Comparison of ENCODE assay signal across 10 mouse cellular contexts in the genomic region with DNA sequence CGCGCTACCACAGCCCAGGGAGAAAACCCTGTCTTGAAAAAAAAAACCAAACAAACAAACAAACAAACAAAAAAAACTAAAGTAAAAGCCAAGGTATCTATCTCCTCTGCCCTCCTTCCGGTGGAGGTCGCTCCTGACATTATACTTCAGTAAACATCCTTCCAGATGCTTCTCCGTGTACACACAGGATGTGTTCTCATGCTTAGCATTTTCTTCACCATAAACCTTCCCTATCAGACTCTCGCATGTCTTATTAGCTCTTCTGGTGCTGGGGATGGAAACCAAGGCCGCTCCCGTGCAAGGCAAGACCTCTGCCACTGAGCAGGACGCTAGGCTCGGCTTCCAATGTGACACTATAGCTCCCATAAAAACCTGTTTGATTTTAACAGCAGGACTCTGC. TPM values are rescaled to one million over a fixed set of nuclear protein-coding genes. Genes with fewer than 3 reads are reported as not detected.
DNase-seq lines count a peak whose midpoint lies in the region; ATAC-seq lines count a peak whose summit lies in the region.
"Had no signal": no experiment of that assay in that cellular context is flagged by ENCODE, and none has a peak within 500 bp of the region (broad histone marks: within the 10 kb centered on the region; RNA-seq: fewer than 3 reads in every experiment).

No protein-coding gene starts in this region.

- DNase-seq in heart, adult 8-10 months (ENCODE audit: low spot score): no peak
- DNase-seq in lung, postnatal 4 days: no peak
- DNase-seq in urinary bladder, postnatal 36 days (ENCODE audit: low spot score in 2 of 2): no peak
- no peak for DNase-seq in retina, embryonic 14.5 days (ENCODE audit: low spot score)
- DNase-seq: cerebellum, adult 11 months had no signal

- ATAC-seq in heart, embryonic 12.5 days (ENCODE audit: insufficient number of reproducible peaks, low FRiP score): no peak
- ATAC-seq in lung, embryonic 16.5 days (ENCODE audit: low read depth): no peak
- ATAC-seq: midbrain, embryonic 15.5 days had no signal

- peak overlapping the region; percentile 93 for H3K9ac ChIP-seq in heart, embryonic 12.5 days
- peak overlapping the region; percentile 13; the same call in 1 of the 2 replicates for H3K9ac ChIP-seq in lung, embryonic 16.5 days (ENCODE audit: low read length)
- H3K9ac ChIP-seq: midbrain, embryonic 15.5 days had no signal

- H3K79me2 ChIP-seq in macrophage (ENCODE audit: inconsistent target): peaks cover 97% of the 10 kb centered on the region

- peak overlapping the region; percentile 88 for H3K27ac ChIP-seq in heart, embryonic 12.5 days (ENCODE audit: poor library complexity, severe bottlenecking)
- peak overlapping the region; percentile 75 for H3K27ac ChIP-seq in lung, embryonic 16.5 days (ENCODE audit: low read length)
- H3K27ac ChIP-seq in brown adipose tissue, adult 24 weeks (replicated peaks; ENCODE audit: low read depth, low read length): peak overlapping the region; percentile 63; the same call in 1 of the 2 replicates
- H3K27ac ChIP-seq in macrophage: 0 out of 2 replicates have a peak overlapping the region, but pooled peaks have one; percentile 49
- H3K27ac ChIP-seq: midbrain, embryonic 15.5 days had no signal

- peaks cover 23% of the 10 kb centered on the region for H3K36me3 ChIP-seq in heart, embryonic 12.5 days
- H3K36me3 ChIP-seq in lung, embryonic 16.5 days (ENCODE audit: control insufficient read depth, insufficient read depth, low read length): no peaks in the 10 kb centered on the region
- H3K36me3 ChIP-seq in macrophage (ENCODE audit: inconsistent target): no peaks in the 10 kb centered on the region; the same call in 1 of the 2 replicates
- H3K36me3 ChIP-seq: midbrain, embryonic 15.5 days had no signal

- peaks cover 60% of the 10 kb centered on the region for H3K4me1 ChIP-seq in heart, embryonic 12.5 days (replicated peaks)
- H3K4me1 ChIP-seq in lung, embryonic 16.5 days (replicated peaks; ENCODE audit: control insufficient read depth, insufficient read depth, low read length): no peaks in the 10 kb centered on the region
- peaks cover 18% of the 10 kb centered on the region for H3K4me1 ChIP-seq in brown adipose tissue, adult 24 weeks (ENCODE audit: control insufficient read depth, insufficient read depth, insufficient read length, low read length)

- H3K9me3 ChIP-seq in heart, embryonic 12.5 days (replicated peaks): no peaks in the 10 kb centered on the region
- no peaks in the 10 kb centered on the region for H3K9me3 ChIP-seq in lung, embryonic 16.5 days (ENCODE audit: control insufficient read depth, low read length)
- H3K9me3 ChIP-seq: midbrain, embryonic 15.5 days had no signal

- 70% methylated on average over 10 of the region's 10 CpGs for WGBS in heart, embryonic 12.5 days
- 66% methylated on average over 10 of the region's 10 CpGs for WGBS in lung, embryonic 16.5 days
- 98% methylated on average over 10 of the region's 10 CpGs for WGBS in macrophage (ENCODE audit: missing documents)

- peak overlapping the region; percentile 100 for H3K4me2 ChIP-seq in heart, embryonic 12.5 days
- H3K4me2 ChIP-seq in lung, embryonic 16.5 days (ENCODE audit: low read depth, low read length): peak overlapping the region; percentile 10; the same call in 1 of the 2 replicates
- H3K4me2 ChIP-seq: midbrain, embryonic 15.5 days had no signal

- no peaks in the 10 kb centered on the region for H3K27me3 ChIP-seq in heart, embryonic 12.5 days (replicated peaks)
- H3K27me3 ChIP-seq in lung, embryonic 16.5 days (ENCODE audit: control insufficient read depth, insufficient read depth, low read depth, low read length): peaks cover 10% of the 10 kb centered on the region

- H3K4me3 ChIP-seq in heart, embryonic 12.5 days: peak overlapping the region; percentile 70
- no peak overlapping the region for H3K4me3 ChIP-seq in lung, embryonic 16.5 days (ENCODE audit: low read length)
- H3K4me3 ChIP-seq in brown adipose tissue, adult 24 weeks (ENCODE audit: insufficient read depth, low read depth, low read length): no peak overlapping the region
- no peak overlapping the region for H3K4me3 ChIP-seq in macrophage (ENCODE audit: inconsistent target)
- H3K4me3 ChIP-seq: midbrain, embryonic 15.5 days had no signal

RNA-seq across cellular contexts. Expression of a gene that starts 6.9 kb away (rescaled TPM):
- polyA plus RNA-seq in heart, embryonic 12.5 days (2016; fragmentation: Nextera tagmentation; extraction: Ambion mirVana): 48.1 and 50.7 TPM in 2 replicates
- 10 to 100 TPM; 12.7 to 26.1 (median 16.3) TPM for total RNA-seq in heart, adult 8-10 months (2022)
- 4.3 and 4.4 TPM in 2 replicates for polyA plus RNA-seq in lung, embryonic 16.5 days (2015; fragmentation: Nextera tagmentation; extraction: Ambion mirVana)
- polyA plus RNA-seq in brown adipose tissue, adult 24 weeks (2012; ENCODE audit: insufficient read depth, insufficient read length, missing spikeins): 0.24 and 1.0 TPM in 2 replicates
- total RNA-seq in macrophage (2018; cell fraction: chromatin; rRNA removed): 10 to 100 TPM in 8 of 26 experiments, 1 to 10 TPM in 16, under 1 TPM in 2; 0.70 to 26.2 (median 3.7) TPM
- 10 to 100 TPM in 17 of 26 experiments, 1 to 10 TPM in 9; 1.8 to 25.9 (median 15.3) TPM for total RNA-seq in macrophage (2018; cell fraction: cytosol; rRNA removed)
- 10 to 100 TPM in 12 of 26 experiments, 1 to 10 TPM in 14; 1.5 to 35.6 (median 8.6) TPM for total RNA-seq in macrophage (2018; cell fraction: nucleus; rRNA removed)
- polyA plus RNA-seq in macrophage (2018): 12.7 to 16.8 TPM (median 14.3 TPM) in 3 replicates

RNA-seq across cellular contexts. Expression of a gene that starts 17.6 kb away (rescaled TPM):
- polyA plus RNA-seq in heart, embryonic 12.5 days (2016; fragmentation: Nextera tagmentation; extraction: Ambion mirVana): 11.4 and 13.6 TPM in 2 replicates
- 10 to 100 TPM; 34.7 to 48.9 (median 42.6) TPM for total RNA-seq in heart, adult 8-10 months (2022)
- 3.6 and 3.9 TPM in 2 replicates for polyA plus RNA-seq in lung, embryonic 16.5 days (2015; fragmentation: Nextera tagmentation; extraction: Ambion mirVana)
- 4.1 and 4.6 TPM in 2 replicates for polyA plus RNA-seq in brown adipose tissue, adult 24 weeks (2012; ENCODE audit: insufficient read depth, insufficient read length, missing spikeins)
- total RNA-seq in macrophage (2018; cell fraction: chromatin; rRNA removed): 1 to 10 TPM in 7 of 26 experiments, under 1 TPM in 8, not detected in 11; 0.36 to 3.1 (median 0.80) TPM
- total RNA-seq in macrophage (2018; cell fraction: cytosol; rRNA removed): 1 to 10 TPM in 15 of 26 experiments, under 1 TPM in 11; 0.19 to 1.8 (median 1.3) TPM
- total RNA-seq in macrophage (2018; cell fraction: nucleus; rRNA removed): 1 to 10 TPM in 10 of 26 experiments, under 1 TPM in 11, not detected in 5; 0.42 to 2.0 (median 0.98) TPM
- polyA plus RNA-seq in macrophage (2018): 0.75 to 1.4 TPM (median 0.87 TPM) in 3 replicates
